Mouse (Mus musculus) lung, postnatal 14 days (tissue): ENCODE measurements around the gene Zfp52.
A peak's percentile ranks its signal among the peaks of the same experiment; 100 is the strongest.

Experiments
- DNase-seq: peaks from one replicate; pipeline ENCODE4 v3.0.0; 2021

Gene Zfp52

DNA sequence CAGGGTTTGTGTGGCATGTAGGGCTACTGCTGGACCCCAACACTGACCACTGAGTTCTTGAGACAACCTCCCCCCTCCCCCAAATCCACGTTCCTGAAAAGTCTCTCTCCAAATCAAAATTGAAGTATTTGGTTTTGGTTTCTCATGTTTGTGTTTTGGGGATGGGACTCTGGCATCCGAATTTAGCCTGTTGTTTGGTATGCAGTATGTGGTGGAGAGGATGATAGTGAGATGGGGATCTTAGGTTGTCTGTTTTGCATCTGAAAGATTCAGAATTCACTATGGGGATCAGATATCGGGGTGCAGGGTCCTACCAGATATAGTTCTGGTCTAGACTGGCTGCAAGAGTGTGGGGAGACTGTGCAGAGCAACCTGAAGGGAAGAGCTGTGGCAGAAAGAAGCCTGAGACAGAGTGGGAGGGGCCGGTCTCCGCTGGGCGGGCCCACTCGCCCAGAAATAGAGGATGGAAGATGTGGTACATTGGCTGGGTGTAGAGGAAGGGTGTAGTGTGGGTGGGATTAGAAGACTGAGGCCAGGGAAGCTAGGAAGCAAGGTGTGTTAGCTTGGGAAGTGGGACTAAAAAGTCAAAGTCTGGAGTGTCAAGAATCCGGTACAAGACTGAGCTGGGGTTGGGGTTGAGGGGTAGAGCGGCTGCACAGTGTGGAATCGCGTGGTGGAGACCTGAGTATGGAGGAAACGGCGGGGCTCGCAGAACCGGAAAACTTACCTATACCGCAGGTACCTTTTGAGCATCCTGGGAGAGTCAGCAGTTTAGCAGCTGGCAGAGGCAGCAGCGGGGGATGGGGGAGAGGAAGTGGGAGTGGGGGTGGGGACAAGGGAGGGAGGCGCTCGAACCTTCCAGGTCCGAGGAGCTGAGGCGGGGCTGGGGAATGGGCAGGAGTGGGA lies at the start of gene Zfp52:
Gene Zfp52 (plus strand): TSS at position 444 of the 906 bp plus-strand sequence.
- peak; percentile 62 for DNase-seq

DNA sequence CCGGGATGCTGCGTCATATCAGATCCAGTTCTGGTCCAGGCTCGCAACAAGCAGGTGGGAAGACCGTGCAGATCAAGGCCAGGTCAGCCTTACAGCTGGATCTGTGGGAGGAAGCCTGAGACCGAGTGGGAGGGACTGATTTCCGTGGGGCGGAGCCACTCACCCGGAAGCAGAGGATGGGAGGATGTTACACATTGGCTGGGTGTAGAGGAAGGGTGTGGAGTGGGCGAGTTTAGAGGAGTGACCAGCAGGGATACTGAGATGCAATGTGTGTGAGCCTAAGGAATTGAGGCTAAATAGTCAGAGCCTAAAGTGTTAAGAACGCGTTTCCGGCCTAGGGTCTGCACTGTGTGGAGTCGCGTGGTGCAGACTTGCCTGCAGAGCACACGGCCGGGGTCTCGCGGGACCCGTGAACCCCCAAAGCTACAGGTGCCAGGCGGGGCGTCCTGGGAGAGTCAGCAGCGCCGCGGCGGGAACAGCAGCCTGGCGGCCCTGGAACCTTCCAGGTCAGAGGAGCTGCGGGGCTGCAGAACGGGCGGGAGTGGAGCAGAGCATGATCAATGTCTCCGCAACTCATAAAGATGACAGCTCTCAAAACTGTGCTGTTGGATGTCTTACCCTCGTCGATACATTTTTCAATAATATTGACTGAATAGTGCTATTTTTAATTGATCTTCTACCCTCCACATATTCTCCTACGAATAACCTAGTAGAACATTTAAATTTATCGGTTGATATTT lies 46.4 kb upstream of the Zfp52 start, which contains the start of gene Zfp53:
Gene Zfp53 (plus strand): TSS at position 239 of the 740 bp plus-strand sequence.
- DNase-seq = peak; percentile 86

DNA sequence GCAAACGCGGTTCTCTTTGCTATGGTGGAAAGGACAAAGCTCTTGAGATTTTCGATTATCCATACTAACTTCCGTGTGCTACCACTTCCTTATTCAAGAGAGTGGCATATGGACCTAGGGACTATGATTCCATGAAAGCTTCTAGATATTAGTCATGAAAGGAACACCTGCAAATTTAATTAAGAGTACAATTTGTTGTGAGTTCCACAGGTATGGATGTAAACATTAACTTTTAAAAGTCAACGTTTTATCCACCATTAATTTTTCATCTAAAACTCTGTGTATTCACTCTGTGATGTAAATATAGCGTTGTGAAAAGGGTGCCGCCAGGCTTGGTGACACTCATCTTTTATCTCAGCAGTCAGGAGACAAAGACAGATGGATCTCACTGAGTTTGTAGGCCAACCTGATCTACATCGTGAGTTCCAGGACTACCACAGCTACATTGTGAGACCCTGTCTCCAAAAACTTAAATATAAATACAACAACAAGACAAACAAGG lies 45.8 kb upstream of the Zfp52 start:
- no peak for DNase-seq

DNA sequence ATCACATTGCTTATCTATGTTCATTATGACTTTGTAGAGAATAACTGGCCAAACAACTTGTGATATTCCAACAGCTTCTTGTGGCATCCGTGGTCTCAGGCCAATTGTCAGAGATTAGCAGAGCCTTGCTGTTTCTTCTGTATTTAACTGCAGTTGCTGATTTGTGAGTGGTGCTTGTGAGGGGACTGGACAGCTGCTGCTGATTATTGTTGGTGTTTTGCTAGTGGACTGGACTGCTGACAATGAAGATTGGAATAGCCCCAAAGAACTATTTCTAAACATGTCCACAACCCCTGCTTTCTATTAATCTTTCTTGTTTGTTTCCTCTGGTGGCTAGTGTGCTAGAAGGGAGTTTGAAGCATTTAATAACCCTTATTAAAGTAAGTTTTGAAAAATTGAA lies 34.0 kb upstream of the Zfp52 start:
- no peak for DNase-seq

DNA sequence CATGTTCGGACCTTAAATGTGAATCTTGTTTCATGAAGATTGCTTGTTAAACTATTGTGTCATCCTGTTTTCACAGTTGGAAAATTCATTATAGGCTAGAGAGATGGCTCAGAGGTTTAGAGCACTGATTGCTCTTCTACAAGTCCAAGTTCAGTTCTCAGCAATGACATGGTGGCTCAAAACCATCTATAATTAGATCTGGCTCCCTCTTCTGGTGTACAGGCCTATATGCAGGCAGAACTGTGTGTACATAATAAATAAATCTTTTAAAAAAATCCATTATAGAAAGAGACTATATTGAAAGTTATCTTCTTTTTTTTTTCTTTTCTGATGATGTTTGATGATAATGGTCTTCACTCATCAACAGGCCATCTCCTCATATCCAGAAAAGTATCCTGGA lies 30.8 kb upstream of the Zfp52 start:
- no peak for DNase-seq

DNA sequence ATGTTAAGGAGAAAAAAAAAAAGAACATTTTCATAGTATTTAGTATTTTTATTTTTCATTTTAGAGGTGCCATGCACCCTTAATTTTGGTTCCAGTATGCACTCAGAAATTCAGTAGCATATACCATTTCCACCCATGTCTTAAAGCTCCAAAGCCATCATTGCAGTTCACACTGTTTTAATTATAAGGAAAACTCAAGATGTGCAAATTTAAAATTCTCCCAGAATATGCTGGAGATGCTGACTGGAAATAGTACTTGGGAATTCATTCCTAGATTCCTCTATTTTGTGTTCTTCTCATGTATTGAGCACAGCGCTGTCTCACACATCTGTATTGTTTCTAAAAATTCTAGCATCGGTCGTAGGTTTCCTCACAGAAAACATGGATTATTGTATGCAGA lies 29.1 kb upstream of the Zfp52 start:
- no peak for DNase-seq

DNA sequence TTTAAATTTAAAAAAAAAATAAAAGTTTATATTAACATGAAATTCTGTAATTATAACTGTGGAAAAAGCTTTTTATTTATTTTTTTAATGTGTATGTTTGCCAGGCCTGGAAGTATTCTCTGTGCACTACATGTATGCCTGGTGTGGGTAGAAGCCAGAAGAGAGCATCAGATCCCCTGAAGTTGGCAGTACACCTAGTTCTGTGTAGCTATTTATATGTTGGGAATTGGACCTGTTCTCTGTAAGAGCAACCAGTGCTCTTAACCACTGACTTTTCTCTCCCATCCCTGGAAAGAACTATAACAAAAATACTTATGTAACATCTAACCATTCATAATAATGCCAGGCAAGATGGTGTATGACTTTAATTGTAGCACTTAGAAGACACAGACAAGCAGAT lies 25.6 kb upstream of the Zfp52 start:
- DNase-seq = no peak

DNA sequence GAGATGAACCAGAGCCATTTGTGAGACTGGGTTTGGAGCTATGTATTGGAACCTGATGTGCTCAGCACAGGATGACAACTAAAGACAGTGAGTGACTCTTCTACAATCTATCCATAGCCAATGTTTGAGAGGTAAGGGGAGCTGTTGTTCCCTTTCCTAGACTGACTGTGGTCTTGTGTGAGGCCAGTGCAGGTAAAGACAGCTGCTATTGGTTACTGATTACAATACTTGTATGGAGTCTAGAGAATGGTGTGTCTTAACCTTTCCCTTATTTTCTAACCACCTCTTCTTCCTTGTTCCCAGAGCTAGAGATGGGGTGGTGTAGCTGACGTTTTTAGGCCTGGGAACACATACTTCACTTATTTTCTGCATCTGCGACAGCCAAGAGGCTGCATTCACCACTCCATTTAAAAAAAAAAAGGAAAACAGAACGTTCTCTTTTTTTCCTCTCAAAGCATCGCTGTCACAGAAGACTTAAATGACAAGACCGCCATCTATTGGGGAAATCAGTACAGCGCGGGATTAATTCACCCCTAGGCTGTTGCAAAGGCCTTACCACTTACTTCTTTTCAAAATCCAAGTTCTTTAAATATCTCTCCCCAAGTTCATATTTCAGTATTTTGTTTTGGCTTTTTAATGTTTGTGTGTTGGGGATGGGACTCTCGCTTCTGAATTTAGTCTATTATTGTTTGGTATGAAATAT lies 19.8 kb upstream of the Zfp52 start:
- DNase-seq = peak; percentile 69

DNA sequence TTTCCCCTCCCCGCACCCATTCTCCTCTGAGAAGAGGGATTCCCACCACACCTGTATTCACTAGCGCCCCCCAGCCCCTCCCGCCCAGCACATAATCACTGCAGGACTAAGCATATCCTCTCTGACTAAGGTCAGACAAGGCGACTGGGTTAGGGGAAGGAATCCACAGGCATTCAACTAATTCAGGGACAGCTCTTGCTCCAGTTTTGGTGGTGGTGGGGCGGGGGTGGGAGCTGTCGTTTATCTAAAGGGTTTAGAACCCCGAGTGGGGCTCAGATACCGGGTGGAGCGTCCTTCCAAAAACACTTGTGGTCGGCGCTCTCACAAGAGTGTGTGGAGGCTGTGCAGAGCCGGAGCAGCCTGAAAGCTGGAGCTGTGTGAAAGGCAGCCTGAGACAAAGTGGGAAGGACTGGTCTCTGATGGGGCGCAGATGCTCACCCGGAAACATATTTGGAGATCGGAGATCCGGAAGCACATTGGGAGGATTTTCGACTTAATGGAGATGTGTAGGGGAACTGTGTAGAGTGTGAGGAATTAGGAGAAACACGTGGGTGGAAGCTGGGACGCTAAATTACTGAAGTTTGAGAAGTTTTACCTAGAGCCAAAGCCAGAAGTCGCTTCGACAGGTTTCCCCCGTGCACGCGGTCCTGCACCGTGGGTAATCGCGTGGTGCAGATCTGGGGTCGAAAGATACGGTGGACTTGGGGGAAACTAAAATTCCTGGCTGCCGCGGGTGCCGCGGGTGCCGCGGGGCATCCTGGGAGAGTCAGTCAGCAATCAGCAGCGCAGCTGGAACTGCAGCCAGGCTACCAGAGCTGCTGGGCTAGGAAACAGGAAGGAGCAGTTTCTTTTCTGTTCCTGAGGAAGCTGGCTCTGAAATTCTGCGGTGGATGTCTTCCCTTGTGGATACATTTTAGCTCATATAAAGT lies 18.9 kb upstream of the Zfp52 start:
- peak; percentile 74 for DNase-seq

DNA sequence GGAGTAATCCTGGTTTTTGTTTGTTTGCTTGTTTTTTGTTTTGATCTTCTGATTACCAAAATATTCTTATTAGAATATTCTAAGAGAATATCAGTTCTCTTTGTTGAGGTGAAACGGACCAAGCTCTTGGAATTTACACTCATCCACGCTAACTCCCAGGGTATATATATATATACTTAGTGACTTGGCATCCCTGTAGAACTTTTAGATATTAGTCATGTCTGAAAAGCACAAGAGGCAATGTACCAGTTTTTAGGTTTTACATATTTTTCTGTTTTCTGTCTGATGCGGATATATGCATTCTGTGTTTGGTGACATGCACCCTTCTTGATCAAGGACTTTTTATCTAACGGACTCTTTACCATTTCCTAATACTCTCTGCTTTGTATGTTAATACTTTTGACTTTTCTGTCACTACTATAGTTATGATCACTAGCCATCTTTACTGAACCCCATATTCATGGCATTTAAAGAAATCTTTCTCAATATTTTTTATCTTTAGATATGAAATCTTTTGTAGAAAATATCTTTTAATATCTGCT lies 18.1 kb upstream of the Zfp52 start:
- DNase-seq = no peak

DNA sequence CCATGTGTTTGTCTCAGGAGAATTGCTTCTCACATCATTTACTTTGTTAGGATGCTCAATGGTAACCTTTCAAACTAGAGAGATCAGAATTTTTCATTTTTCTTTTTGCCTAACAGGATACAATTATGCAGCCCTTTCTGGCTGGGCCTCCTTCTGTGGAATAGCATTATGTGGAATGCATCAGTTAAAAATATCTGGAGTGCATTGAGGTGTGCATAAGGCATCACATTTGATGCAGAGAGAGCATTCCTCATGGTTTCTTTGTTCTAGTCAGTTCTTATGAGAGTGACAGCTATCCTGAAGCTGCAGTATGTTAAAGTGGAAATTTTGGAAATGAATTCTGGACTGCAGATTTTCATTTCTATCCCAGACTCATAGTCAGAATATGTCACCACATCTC lies 9.1 kb upstream of the Zfp52 start:
- DNase-seq = no peak

DNA sequence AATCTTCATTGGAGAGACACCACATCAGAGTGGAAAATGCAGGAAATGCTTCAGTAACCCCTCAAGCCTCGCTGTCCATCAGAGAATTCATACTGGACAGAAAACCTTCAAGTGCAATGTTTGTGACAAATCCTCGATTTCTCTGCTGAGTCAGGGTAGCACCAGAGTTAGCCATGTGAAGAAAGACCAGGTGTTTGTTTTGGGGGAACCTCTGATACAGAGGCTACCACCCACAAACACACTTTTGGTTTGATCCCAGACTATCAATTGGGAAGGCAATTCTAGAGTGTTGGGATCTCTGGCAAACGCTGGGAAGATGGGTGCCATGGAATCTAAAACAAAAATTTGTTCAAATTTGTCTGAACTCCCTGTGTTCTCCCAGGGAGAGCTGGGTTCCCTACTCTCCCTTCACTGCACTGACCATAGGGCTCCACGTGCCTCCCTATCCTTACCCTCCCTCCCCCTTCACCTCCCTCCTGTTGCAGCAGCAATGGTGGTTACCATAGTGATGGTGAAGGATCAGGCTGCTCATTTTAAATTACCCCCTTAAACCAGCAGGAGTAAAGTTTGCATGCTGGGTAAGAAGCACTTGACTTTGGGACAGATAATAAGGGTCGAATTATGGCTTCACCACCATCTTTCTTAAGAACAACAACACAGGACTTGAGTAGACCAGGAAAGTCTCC lies 4.6 kb upstream of the Zfp52 start:
- DNase-seq = no peak

DNA sequence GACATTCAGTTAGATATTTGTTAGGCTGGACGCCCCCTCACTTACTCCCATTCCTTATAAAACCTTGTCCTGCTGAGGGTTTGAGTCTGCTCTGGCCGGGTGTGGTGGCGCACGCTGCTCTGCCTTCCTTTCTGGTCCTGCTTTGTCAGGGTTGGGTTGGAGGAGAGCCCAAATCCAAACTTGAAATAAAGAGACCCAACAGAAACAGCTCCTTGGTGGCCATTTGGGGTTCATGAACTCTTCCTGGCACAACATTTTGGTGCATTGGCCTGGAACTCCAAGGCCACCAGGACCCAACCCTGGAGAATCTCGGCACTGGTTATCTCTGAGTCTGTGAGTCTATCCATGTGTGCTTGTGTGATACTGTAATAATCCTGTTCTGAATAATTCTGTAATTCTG lies 3.7 kb upstream of the Zfp52 start:
- DNase-seq = no peak

DNA sequence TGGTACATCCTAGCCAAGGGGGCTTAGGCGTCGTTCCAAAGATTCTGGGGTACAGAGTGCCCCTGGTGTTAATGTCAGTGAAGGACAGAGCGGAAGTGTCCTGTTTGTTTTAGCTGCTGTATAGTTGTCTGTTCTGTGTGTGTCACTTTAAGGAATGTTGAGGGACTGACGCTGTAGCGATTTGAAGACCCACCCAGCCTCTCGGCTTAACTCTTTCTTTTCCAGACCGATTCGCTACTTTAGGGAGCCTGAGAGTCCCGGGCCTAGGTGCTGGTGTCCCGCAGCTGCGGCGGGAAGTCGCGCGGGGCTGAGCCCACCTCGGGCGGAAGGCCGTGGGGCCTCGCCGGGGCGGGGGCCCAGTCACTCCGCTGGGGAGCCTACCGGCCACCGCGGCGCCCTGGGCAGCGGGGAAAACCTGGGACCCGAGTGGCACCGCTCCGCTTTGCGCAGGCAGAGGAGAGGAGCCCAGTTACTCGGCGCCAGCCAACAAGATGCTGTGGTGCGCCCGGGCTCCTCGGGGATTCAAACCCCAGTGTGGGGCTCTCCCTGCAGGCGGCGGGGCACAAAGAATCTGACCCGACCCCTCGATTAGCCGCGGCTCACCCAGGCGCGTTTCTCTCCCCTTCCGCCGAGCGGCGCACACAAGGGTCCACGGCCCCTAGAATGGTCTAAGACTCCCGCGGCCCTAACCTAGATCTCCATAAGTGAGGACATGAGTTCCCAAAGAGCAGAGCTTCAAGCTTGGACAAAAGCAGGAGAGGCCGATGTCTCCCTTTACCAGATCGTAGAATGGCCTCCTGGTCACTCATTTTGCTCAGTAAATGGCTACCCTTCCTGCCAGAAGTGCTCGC lies 3.0 kb upstream of the Zfp52 start:
- peak; percentile 74 for DNase-seq

DNA sequence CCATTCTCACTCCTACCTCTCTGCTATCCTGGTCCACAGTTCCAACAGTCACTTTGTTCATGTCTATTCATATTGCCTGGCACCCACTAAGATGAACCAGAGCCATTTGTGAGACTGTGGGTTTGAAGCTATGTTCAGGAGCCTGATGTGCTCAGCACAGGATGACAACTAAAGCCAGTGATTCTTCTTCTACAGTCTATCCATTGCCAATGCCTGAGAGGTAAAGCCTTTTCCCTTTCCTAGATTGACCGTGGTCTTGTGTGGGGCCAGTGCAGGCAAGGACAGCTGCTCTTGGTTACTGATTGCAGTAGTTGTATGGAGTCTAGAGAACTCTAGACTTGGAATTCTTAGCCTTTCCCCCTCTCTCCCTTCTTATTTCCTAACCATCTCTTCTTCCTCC lies 1.4 kb upstream of the Zfp52 start:
- DNase-seq = no peak

DNA sequence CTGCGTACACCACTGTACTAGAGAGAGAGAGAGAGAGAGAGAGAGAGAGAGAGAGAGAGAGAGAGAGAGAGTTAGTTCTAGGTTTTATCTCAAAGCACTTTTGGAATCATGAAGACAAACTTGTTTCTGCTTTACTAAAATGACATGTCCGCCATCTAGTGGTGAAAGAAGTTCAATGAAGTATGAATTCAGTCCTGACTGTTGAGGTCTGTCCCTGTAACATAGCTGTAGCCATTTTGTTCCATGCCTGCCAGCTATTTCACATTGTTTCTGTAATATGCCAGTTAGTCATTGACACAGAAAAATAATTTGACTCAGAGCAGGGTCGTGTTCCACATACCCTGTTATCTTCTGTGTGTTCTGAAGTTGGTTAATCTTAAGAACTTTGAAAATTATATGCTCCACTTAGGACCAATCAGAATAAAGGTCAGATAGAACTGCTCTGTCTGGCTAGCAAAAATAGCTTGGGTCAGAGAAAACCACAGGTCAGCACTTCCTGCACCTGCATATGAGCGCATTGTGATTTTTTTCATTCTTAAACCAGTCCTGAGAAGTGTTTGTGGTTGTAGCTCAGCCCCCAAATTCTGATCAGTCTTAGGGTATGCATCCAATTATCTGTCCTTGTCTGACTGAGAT lies 761 bp upstream of the Zfp52 start:
- DNase-seq = peak; percentile 48

DNA sequence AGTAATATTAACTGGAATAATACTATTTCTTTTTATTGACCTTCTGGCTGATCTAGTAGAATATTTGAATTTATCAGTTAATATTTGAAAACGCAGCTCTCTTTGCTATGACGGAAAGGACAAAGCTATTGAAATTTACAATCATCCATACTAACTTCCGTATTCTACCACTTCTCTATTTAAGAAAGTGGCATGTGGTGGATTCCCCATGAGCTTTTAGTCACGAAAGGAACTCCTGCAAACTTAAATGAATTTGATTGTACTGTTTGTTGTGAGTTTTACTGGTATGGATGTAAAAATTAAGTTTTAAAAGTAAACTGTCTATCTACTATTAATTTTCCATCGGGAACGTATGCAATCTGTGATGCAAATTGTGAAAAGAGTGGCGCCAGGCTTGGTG lies 757 bp downstream of the Zfp52 start:
- DNase-seq = no peak

DNA sequence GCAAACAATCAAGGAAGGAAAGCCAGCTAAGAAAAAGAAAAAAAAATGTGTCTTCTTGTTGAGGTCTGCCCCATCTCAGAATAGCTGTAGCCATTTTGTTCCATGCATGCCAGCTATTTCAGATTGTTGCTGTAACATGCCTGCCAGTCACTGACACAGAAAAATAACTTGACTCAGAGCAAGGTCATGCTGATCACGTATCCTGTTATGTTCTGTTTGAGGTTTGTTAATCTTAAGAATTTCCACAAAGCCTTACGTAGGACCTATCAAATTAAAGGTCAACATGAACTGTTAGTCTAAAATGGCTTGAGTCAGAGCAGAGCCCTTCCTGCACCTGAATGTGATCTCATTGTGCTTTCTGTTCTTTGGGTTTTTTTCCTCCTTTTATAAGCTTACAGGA lies 1.3 kb downstream of the Zfp52 start:
- no peak for DNase-seq

DNA sequence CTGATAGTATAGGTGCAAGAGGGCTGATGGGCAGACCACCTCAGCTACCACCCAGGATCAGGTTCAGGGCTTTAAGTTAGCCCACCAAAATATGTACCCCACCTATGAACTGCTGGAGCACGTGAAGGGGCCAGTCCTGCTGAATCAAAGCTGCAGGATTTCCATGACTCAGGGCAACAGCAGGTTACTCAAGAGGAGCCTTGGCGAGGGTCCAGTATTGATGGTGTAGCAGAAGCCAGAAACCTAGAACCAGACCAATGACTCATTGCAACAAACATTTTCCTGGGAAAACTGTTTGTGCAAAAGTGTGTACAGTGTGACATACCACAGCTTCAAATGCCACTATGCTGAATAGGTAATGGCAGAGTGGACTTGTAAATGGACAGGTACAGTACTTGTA lies 22.5 kb downstream of the Zfp52 start:
- no peak for DNase-seq

DNA sequence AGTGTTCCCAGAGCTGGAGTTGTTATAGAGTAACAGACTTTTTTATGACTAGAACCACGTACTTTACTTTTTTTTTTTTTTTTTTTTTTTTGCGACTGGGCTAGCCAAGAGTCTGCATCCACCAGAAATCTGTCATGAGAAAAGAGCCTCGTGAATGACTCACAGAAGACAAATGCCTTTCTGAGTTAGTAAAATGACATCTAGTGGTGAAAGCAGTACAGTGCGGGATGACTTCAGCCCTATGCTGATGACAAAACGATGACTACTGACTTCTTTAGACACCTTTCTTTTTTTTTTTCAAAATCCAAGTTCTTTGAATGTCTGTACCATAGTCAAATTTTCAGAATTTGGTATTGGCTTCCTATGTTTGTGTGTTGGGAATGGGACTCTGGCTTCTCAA lies 30.9 kb downstream of the Zfp52 start:
- DNase-seq = peak; percentile 52
